Comparison of ENCODE assay signal across 8 mouse cellular contexts in genomic region chr3:116614295-116614892, GRCm38 (mm10). TPM values are rescaled to one million over a fixed set of nuclear protein-coding genes. Genes with fewer than 3 reads are reported as not detected.
DNase-seq lines count a peak whose midpoint lies in the region; ATAC-seq and TF ChIP-seq lines count a peak whose summit lies in the region.

Gene Trmt13, minus strand, starts transcription at chr3:116614587.

- intact Hi-C loops in heart, postnatal 25 days (cut with DNase I): no loop called here

- peaks cover 27% of the 10 kb centered on the region for H3K36me3 ChIP-seq in forebrain, postnatal 0 days (ENCODE audit: insufficient read depth)

- no peak within 1 kb of the TSS for H3K4me3 ChIP-seq in forebrain, postnatal 0 days (ENCODE audit: low read depth, low read length)

- no peaks in the 10 kb centered on the region for H3K27me3 ChIP-seq in forebrain, postnatal 0 days (ENCODE audit: insufficient read depth, low read length)

- H3K27ac ChIP-seq in forebrain, postnatal 0 days (ENCODE audit: low read depth, low read length): no peak within 1 kb of the TSS

- H3K4me1 ChIP-seq in forebrain, postnatal 0 days (ENCODE audit: insufficient read depth): no peaks in the 10 kb centered on the region

- H3K9ac ChIP-seq in forebrain, postnatal 0 days: no peak within 1 kb of the TSS

- TF ChIP-seq CTCF in forebrain, postnatal 0 days (IDR thresholded peaks at IDR 0.05; ENCODE audit: low read depth): no peak

- ATAC-seq in forebrain, postnatal 0 days: no peak

- peak; percentile 94 for DNase-seq in heart, adult 11 months
- no peak for DNase-seq in heart, postnatal 25 days (ENCODE audit: low spot score)
- peak; percentile 71 for DNase-seq in adipocyte (ENCODE audit: low spot score)
- DNase-seq in forebrain, postnatal 0 days: no peak
- DNase-seq in left cerebral cortex, adult 11 months (ENCODE audit: low spot score): peak; percentile 24
- peak; percentile 28 for DNase-seq in lung, postnatal 25 days (ENCODE audit: low spot score)
- DNase-seq in cerebellum, adult 11-12 months: no peak
- DNase-seq in spleen, postnatal 10 days (ENCODE audit: low spot score in 2 of 2): no peak

- WGBS in forebrain, postnatal 0 days: 84% methylated on average over 10 of the region's 10 CpGs

- no peak within 1 kb of the TSS for H3K4me2 ChIP-seq in forebrain, postnatal 0 days (ENCODE audit: low read depth)

- no peaks in the 10 kb centered on the region for H3K9me3 ChIP-seq in forebrain, postnatal 0 days (ENCODE audit: low read length)

RNA-seq across cellular contexts. Expression of gene Trmt13, which starts in this region (rescaled TPM):
- total RNA-seq in heart, postnatal 25 days (2021): 1 to 10 TPM; 5.1 to 5.3 TPM
- total RNA-seq in forebrain, postnatal 0 days (2014; rRNA removed): 13.5 and 21.0 TPM in 2 replicates
- polyA plus RNA-seq in forebrain, postnatal 0 days (2015; fragmentation: Nextera tagmentation; extraction: Ambion mirVana): 10.3 and 14.4 TPM in 2 replicates

Comparison
In these comparisons a context has a peak if more than half of its experiments do, and no peak if none do; other contexts are left out.
1. DNase-seq: peak in heart, adult 11 months (single experiment), adipocyte (single experiment), left cerebral cortex, adult 11 months (single experiment) and lung, postnatal 25 days (single experiment); none in heart, postnatal 25 days (single experiment), forebrain, postnatal 0 days (single experiment), cerebellum, adult 11-12 months (single experiment) and spleen, postnatal 10 days (0 of 2).